Mouse (Mus musculus): ENCODE results near the gene Agtrap. TPM values are rescaled to one million over a fixed set of nuclear protein-coding genes. Genes with fewer than 3 reads are reported as not detected.

Gene Agtrap
- polyA plus RNA-seq (2017; shearing (Covaris generic)), result 13.5 TPM

GRCm38 (mm10) chr4:148087907-148088527 lies at the start of gene Agtrap:
Agtrap (minus strand) TSS chr4:148088031.

DNA sequence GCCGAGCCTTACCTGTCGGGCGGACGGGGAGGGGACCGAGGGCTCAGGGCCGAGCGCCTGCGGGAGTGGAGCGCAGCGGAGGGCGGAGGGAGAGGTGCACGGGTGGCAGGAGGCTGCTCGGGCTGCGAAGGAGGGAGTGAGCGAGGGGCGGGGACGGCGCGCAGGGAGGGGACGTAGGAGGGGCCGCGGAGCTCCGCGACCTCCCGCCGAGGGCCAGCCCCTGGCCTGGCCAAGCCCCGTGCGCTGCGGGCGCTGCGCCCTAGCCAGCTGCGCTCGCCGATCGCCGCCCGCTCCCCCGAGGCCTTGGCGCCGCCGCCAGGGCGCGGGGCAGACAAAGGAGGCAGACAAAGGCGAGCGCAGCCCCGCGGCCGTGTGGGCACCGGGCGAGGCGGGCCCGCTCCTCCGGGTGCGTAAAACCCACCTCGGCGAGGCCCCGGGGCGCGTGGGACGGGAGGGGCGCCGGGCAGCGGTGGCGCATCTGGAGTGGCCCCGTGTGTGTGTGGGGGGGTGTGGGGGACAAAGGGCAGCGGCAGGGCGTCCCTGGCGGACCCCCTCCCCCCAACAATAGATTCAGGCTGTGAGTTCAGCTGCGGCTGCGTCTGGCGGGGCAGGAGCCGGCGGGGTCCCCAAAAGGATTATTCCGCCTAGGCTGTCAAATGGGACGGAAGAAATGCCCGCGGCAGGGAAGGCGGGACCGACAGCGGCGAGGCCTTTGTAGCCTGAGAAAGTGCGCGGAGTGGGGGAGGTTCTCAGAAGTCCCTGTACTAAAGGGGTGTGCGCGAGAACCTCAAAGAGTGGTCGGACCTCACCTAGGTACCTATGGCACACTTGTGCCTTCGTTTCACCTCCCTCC lies 43.0 kb upstream of the Agtrap start, which contains the start of gene Draxin:
Draxin (minus strand) TSS at position 138 of the 853 bp plus-strand sequence.

DNA sequence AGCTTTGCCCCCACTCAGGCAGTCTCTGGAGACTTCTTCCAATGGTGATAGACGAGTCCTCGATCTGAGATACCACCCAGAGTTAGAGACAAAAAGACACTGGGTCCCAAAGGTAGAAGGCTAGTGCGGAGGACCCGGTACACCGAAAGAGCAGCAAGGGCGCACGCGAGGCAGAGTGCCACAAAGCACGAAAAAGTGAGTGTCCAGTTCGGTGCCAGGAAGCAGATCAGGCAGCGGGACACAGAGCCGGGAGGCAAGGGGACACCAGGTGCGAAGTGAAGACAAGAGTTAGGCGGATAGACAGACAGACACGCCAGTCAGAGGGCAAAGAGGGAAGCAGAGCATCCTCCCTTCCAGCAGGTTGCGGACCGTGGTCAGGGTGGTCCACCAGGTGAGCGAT lies 42.3 kb upstream of the Agtrap start, which contains the start of gene Mad2l2:
Mad2l2 (plus strand) TSS at position 252 of the 400 bp plus-strand sequence.

GRCm38 (mm10) chr4:148038600-148039253 lies 49.1 kb downstream of the Agtrap start, which contains the start of the genes Clcn6 and Mthfr:
Clcn6 (minus strand) TSS chr4:148038821.
Mthfr (plus strand) TSS chr4:148039077.

Other genes with a start within 250 kb of the Agtrap start
- gene Zfp933, start 239.7 kb downstream of the Agtrap start, polyA plus RNA-seq (2017; shearing (Covaris generic)), result 2.2 TPM
- gene Miip, start 219.2 kb downstream of the Agtrap start, polyA plus RNA-seq (2017; shearing (Covaris generic)), result 86.4 TPM
- gene Fv1, start 219.1 kb downstream of the Agtrap start, polyA plus RNA-seq (2017; shearing (Covaris generic)), result 4.1 TPM
- 34.7 TPM for gene Mfn2, start 183.3 kb downstream of the Agtrap start, polyA plus RNA-seq (2017; shearing (Covaris generic))
- 8.2 TPM for gene Plod1, start 151.3 kb downstream of the Agtrap start, polyA plus RNA-seq (2017; shearing (Covaris generic))
- gene 2510039O18Rik, start 147.1 kb downstream of the Agtrap start, polyA plus RNA-seq (2017; shearing (Covaris generic)), result 92.5 TPM
- gene Nppb, start 102.2 kb downstream of the Agtrap start, polyA plus RNA-seq (2017; shearing (Covaris generic)), result not detected
- gene Nppa, start 87.3 kb downstream of the Agtrap start, polyA plus RNA-seq (2017; shearing (Covaris generic)), result not detected
- gene Clcn6, start 49.2 kb downstream of the Agtrap start, polyA plus RNA-seq (2017; shearing (Covaris generic)), result 12.6 TPM
- gene Mthfr, start 49.0 kb downstream of the Agtrap start, polyA plus RNA-seq (2017; shearing (Covaris generic)), result 24.7 TPM
- 38.1 TPM for gene Mad2l2, start 42.4 kb upstream of the Agtrap start, polyA plus RNA-seq (2017; shearing (Covaris generic))
- not detected for gene Draxin, start 42.7 kb upstream of the Agtrap start, polyA plus RNA-seq (2017; shearing (Covaris generic))
- gene Fbxo6, start 64.1 kb upstream of the Agtrap start, polyA plus RNA-seq (2017; shearing (Covaris generic)), result 18.9 TPM
- gene Fbxo44, start 72.5 kb upstream of the Agtrap start, polyA plus RNA-seq (2017; shearing (Covaris generic)), result 2.4 TPM
- gene Fbxo2, start 72.6 kb upstream of the Agtrap start, polyA plus RNA-seq (2017; shearing (Covaris generic)), result not detected
- gene Disp3, start 199.9 kb upstream of the Agtrap start, polyA plus RNA-seq (2017; shearing (Covaris generic)), result not detected

All from naive thymus-derived CD4-positive, alpha-beta T cell, adult 5 months (primary cell).